Mouse (Mus musculus): ENCODE measurements around the gene Rbp4.

Rbp4 gene

DNA sequence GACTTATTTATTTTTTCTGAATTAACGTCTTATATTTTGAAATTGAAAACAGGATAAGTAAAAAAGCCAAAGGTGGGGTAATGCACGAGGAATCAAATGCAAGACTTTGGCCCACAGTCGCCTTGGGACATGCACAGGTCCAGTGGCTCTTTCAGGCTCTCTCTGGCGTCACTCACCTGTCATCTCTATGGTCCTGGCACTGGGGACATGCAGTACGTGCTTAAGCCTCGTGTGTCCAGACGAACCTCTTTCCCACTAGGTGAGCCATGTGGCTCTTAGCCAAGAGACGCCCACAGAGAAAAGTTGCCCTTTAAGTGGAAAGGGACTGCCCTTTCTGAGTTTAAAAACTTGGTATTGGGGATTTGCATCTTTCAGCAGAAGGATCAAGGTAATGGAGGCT, 35.7 kb downstream of the Rbp4 start:
- DNase-seq = no peak

DNA sequence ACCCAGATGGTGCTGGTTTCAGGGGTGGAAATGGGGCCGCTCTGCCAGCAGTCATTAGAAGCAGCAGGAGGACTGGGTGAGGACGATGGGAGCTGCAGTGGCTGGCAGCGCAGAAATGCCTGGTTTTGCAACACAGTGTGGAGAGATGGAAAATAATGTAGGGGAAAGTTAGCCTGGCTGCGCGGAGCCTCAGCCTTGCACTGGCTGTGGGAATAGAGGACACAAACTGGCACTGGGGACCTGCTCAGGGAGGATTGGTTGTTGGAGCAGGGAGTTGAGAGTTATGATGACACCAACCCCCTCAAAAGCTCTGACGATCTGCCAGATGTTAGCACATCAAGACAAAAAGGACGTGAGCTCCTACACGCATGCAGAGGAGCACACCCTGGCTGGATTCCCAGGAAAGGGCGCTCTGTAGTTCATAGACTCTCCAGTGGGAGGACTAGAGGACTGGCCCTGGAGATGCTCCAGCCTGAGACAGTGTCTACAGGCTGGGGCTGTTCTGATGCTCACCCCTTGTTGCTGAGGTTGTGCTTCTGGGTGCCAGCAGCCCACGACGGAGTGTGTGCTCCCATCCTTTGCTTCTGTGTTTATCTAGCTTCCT, 38.0 kb downstream of the Rbp4 start:
- peak; percentile 36 for DNase-seq

DNA sequence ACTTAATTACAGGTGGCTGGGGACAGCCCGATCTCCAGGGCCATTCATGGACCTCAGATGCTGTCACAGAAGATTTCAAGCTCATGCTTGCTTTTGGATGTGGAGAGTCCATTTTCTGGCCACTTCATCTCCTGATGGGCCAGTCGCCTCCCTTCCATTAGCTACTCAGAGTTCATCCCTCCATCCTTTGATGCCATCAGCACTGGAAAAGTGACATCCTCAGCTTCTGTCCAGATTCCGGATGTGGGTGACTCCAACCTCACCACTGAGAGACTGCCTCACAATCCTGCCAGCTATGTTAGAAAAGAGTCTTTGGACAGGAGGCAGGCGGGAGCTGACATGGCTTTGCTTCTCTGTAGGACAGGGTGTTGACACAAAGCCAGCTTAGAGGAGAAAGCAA, 39.2 kb downstream of the Rbp4 start:
- no peak for DNase-seq

DNA sequence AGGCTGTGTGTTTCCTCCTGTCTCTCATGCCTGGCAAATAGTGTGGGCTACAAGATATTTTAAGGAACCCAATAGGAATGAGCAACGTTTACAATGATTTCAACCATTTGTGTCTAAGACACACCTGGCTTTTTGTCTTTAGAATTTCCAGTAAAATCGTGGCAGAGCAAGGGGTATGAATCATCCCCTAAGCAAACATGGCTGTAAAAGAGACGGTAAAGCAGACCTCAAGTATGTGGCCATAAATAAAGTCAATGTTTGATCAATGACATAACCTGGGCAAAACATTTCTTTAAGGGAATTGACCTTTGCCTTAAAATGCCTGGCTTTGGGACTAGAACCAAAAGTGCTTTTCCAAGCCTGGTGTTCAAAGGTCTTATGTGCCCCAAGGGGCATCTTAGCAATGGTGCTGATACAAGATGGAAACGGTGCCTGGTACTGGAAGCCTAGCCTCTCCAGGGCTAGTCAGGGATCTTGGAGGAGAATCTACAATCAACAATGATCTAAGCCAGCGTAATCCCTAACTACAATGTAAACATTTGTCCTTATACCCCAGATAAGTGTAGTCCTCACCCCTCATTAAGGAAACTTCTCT, 42.1 kb downstream of the Rbp4 start:
- DNase-seq = no peak

- DNase-seq = no peak
These were observed 43.7 kb downstream of the Rbp4 start for GRCm38 (mm10) chr19:38081361-38081760.

GRCm38 (mm10) chr19:38077851-38078540, 47.1 kb downstream of the Rbp4 start:
- DNase-seq = no peak

DNA sequence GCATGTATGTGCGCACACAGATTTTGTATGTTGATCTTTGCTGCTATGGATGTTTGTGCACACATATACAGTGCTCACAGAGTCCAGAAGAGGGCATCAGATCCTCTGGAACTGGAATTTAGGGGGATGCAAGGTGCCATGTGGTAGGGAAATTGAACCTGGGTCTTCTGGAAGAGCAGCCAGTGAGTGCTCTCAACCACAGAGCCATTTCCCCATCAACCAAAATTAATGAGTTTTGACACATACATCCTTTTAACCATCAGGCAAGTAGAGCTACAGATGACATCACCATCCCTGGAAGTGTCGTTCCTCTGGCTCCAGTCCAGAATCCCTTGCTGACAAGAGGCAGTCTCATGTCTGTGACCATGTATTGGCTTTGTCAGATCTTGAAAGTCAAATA, 48.8 kb downstream of the Rbp4 start:
- DNase-seq = no peak

DNA sequence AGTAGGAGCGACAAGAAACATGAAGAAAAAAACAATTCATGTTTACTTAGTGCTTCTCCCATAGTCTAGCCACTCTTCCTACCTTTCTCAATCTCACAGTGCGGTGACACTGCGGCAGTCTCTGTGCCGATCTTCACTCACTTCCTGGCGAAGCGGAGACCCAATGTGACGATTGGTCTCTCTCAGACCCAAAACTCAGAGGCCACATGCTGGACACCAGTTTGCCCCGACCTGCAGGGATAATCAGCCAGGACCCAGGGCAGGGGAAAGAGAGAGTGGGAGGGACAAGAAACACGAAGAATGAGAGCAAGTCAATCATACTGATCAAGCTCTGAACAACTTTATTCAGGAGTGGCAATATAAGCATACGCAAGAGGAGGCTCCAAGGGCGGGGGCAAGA, 50.0 kb downstream of the Rbp4 start:
- no peak for DNase-seq

DNA sequence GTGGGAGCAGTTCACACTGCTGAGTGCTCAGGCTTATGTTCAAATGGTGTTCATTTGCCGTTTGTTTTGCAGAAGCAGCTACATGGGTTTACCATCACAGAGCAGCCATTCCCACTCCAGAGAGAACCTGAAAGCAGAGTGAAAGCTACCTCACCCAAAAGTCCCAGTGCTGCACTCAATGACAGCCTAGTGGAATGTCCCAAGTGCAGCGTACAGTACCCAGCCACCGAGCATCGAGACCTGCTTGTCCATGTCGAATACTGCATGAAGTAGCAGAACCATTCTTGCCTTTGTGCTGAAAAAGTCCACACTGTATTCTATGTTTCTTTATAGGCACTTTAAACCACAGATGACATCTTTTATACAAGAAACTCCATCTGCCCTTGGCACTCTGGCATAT, 51.9 kb downstream of the Rbp4 start:
- DNase-seq = no peak
